Mouse (Mus musculus) skeletal muscle tissue, postnatal 0 days (tissue): ENCODE data around the gene Batf3. TPM values are rescaled to one million over a fixed set of nuclear protein-coding genes. Genes with fewer than 3 reads are reported as not detected.

Experiments used
- polyA plus RNA-seq: library from polyadenylated mRNA; unstranded; fragments of >200 nt; fragmentation: Nextera tagmentation; extraction: Ambion mirVana; gene quantifications from 2 replicates; pipeline ENCODE4 v1.2.1, GENCODE M21; 2015

Gene Batf3
- 1.5 and 1.6 TPM in 2 replicates for polyA plus RNA-seq

GRCm38 (mm10) chr1:191097802-191098747 is at the start of gene Batf3:
Batf3 (plus strand) TSS chr1:191097847.

GRCm38 (mm10) chr1:191062781-191063485 is 34.7 kb upstream of the Batf3 start, which contains the start of the genes Tatdn3 and Nsl1:
Tatdn3 (minus strand) TSS chr1:191062932.
Nsl1 (plus strand) TSS chr1:191063012.

Other genes with a start within 250 kb of the Batf3 start
- 6.7 and 7.6 TPM in 2 replicates for gene Rps6kc1, start 186.1 kb upstream of the Batf3 start, polyA plus RNA-seq
- 24.6 and 25.7 TPM in 2 replicates for gene Angel2, start 172.7 kb upstream of the Batf3 start, polyA plus RNA-seq
- gene Vash2, start 118.6 kb upstream of the Batf3 start, polyA plus RNA-seq = 32.3 and 35.4 TPM in 2 replicates
- gene Flvcr1, start 71.7 kb upstream of the Batf3 start, polyA plus RNA-seq = 2.6 and 3.2 TPM in 2 replicates
- gene Spata45, start 61.2 kb upstream of the Batf3 start, polyA plus RNA-seq = not detected in 2 replicates
- 16.0 and 17.7 TPM in 2 replicates for gene Tatdn3, start 34.9 kb upstream of the Batf3 start, polyA plus RNA-seq
- 2.9 and 3.3 TPM in 2 replicates for gene Nsl1, start 34.8 kb upstream of the Batf3 start, polyA plus RNA-seq
- not detected in 2 replicates for gene Fam71a, start 67.0 kb downstream of the Batf3 start, polyA plus RNA-seq
- gene Atf3, start 120.2 kb downstream of the Batf3 start, polyA plus RNA-seq = 6.7 and 8.2 TPM in 2 replicates
- 127 and 154 TPM in 2 replicates for gene Nenf, start 220.3 kb downstream of the Batf3 start, polyA plus RNA-seq
- 6.9 and 8.4 TPM in 2 replicates for gene Tmem206, start 228.1 kb downstream of the Batf3 start, polyA plus RNA-seq